Comparison of ENCODE assay signal across 8 mouse cellular contexts in genomic region chr17:65612391-65613141, GRCm38 (mm10). TPM values are rescaled to one million over a fixed set of nuclear protein-coding genes. Genes with fewer than 3 reads are reported as not detected.
DNase-seq lines count a peak whose midpoint lies in the region; ATAC-seq and TF ChIP-seq lines count a peak whose summit lies in the region.

No protein-coding gene starts in this region.

- peak overlapping the region; percentile 67 for H3K4me2 ChIP-seq in heart, postnatal 0 days (ENCODE audit: low read depth, low read length)
- H3K4me2 ChIP-seq in lung, embryonic 14.5 days, result peak overlapping the region; percentile 63

- peak overlapping the region; percentile 99 for H3K9ac ChIP-seq in heart, postnatal 0 days (replicated peaks; ENCODE audit: low read depth, low read length)
- H3K9ac ChIP-seq in lung, embryonic 14.5 days, result peak overlapping the region; percentile 98

- peaks cover 34% of the 10 kb centered on the region for H3K4me1 ChIP-seq in heart, postnatal 0 days (ENCODE audit: control insufficient read depth, insufficient read depth)
- peaks cover 10% of the 10 kb centered on the region for H3K4me1 ChIP-seq in lung, embryonic 14.5 days (ENCODE audit: insufficient read depth)

- H3K4me3 ChIP-seq in heart, postnatal 0 days (ENCODE audit: low read depth, low read length), result peak overlapping the region; percentile 91
- peak overlapping the region; percentile 97 for H3K4me3 ChIP-seq in lung, embryonic 14.5 days (ENCODE audit: low read depth, low read length)

- H3K27ac ChIP-seq in heart, postnatal 0 days (ENCODE audit: low read depth), result peak overlapping the region; percentile 98
- peak overlapping the region; percentile 100 for H3K27ac ChIP-seq in lung, embryonic 14.5 days (ENCODE audit: low read depth)

- peak; percentile 22 for ATAC-seq in erythroid progenitor cell, adult 5-6 weeks (replicated peaks; ENCODE audit: low FRiP score, poor library complexity, severe bottlenecking)
- peak; percentile 16 for ATAC-seq in heart, postnatal 0 days (ENCODE audit: insufficient read depth, low read depth)
- peak; percentile 39 for ATAC-seq in lung, embryonic 14.5 days (ENCODE audit: insufficient read depth)

- H3K27me3 ChIP-seq in heart, postnatal 0 days (ENCODE audit: control insufficient read depth, insufficient read depth, low read length), result no peaks in the 10 kb centered on the region
- H3K27me3 ChIP-seq in lung, embryonic 14.5 days (ENCODE audit: insufficient read depth, low read length), result no peaks in the 10 kb centered on the region

- TF ChIP-seq EP300 in heart, postnatal 0 days (IDR thresholded peaks at IDR 0.05; ENCODE audit: low read depth), result no peak

- H3K36me3 ChIP-seq in heart, postnatal 0 days (replicated peaks; ENCODE audit: control insufficient read depth, insufficient read depth, low read length), result no peaks in the 10 kb centered on the region
- H3K36me3 ChIP-seq in lung, embryonic 14.5 days (ENCODE audit: insufficient read depth), result peaks cover 8% of the 10 kb centered on the region; the same call in 1 of the 2 replicates

- DNase-seq in CD8-positive naive resting alpha-beta T cell, adult 2 months (ENCODE audit: low read depth in 2 of 2, low spot score in 2 of 2), result peak; percentile 16 to 18
- DNase-seq in brain, adult 2 months (ENCODE audit: low read depth, low spot score), result peak; percentile 43
- DNase-seq in heart, postnatal 0 days (ENCODE audit: low spot score), result peak; percentile 28
- DNase-seq in kidney, postnatal 36 days, result peak; percentile 32 to 68
- peak; percentile 54 for DNase-seq in lung, embryonic 14.5 days
- DNase-seq in retina, embryonic 14.5 days (ENCODE audit: low spot score), result peak; percentile 62
- DNase-seq in thymus, postnatal 4 days, result peak; percentile 67

- WGBS in heart, postnatal 0 days, result under 1% methylated on average over 59 of the region's 91 CpGs
- WGBS in lung, embryonic 14.5 days, result under 1% methylated on average over 66 of the region's 91 CpGs

- no peak for TF ChIP-seq CTCF in heart, postnatal 0 days (IDR thresholded peaks at IDR 0.05; ENCODE audit: low read depth)
- no peak for TF ChIP-seq CTCF in lung, embryonic 14.5 days (IDR thresholded peaks at IDR 0.05; ENCODE audit: low read depth)

- H3K9me3 ChIP-seq in heart, postnatal 0 days (replicated peaks; ENCODE audit: control insufficient read depth, low read length), result no peaks in the 10 kb centered on the region
- H3K9me3 ChIP-seq in lung, embryonic 14.5 days (ENCODE audit: low read depth, low read length), result no peaks in the 10 kb centered on the region

RNA-seq across cellular contexts. Expression of gene Vapa, which starts 0.8 kb away (rescaled TPM):
- 39.3 and 51.6 TPM in 2 replicates for total RNA-seq in erythroid progenitor cell, adult 5-6 weeks (2015; ENCODE audit: low replicate concordance)
- total RNA-seq in erythroid progenitor cell, adult 5-6 weeks (2017; ENCODE audit: low replicate concordance), result 30.6 and 32.3 TPM in 2 replicates
- total RNA-seq in heart, postnatal 0 days (2014; rRNA removed; ENCODE audit: low replicate concordance), result 49.8 and 79.9 TPM in 2 replicates
- polyA plus RNA-seq in heart, postnatal 0 days (2015; fragmentation: Nextera tagmentation; extraction: Ambion mirVana), result 139 and 144 TPM in 2 replicates
- polyA plus RNA-seq in lung, embryonic 14.5 days (2014; fragmentation: Nextera tagmentation; extraction: Ambion mirVana), result 189 and 201 TPM in 2 replicates

RNA-seq across cellular contexts. Expression of gene Txndc2, which starts 29.4 kb away (rescaled TPM):
- not detected in 2 replicates for total RNA-seq in erythroid progenitor cell, adult 5-6 weeks (2015; ENCODE audit: low replicate concordance)
- not detected in 2 replicates for total RNA-seq in erythroid progenitor cell, adult 5-6 weeks (2017; ENCODE audit: low replicate concordance)
- not detected in 2 replicates for total RNA-seq in heart, postnatal 0 days (2014; rRNA removed; ENCODE audit: low replicate concordance)
- polyA plus RNA-seq in heart, postnatal 0 days (2015; fragmentation: Nextera tagmentation; extraction: Ambion mirVana), result 0.16 and 0.18 TPM in 2 replicates
- 0.16 TPM in 1 of 2 replicates, not detected in the other for polyA plus RNA-seq in lung, embryonic 14.5 days (2014; fragmentation: Nextera tagmentation; extraction: Ambion mirVana)

Comparison
In these comparisons a context has a peak if more than half of its experiments do, and no peak if none do; other contexts are left out.
1. Peak in every context shown above with its lines: DNase-seq, ATAC-seq, H3K4me3 ChIP-seq and H3K27ac ChIP-seq.
2. DNase-seq: peak in every context shown above with its lines; median percentile 67 in thymus, postnatal 4 days; 62 in retina, embryonic 14.5 days; 54 in lung, embryonic 14.5 days; 50 in kidney, postnatal 36 days; 43 in brain, adult 2 months; 28 in heart, postnatal 0 days; 17 in CD8-positive naive resting alpha-beta T cell, adult 2 months.